Mouse (Mus musculus) left cerebral cortex, postnatal 10 days (tissue): Measurements from ENCODE around the gene Zfp994. TPM values are rescaled to one million over a fixed set of nuclear protein-coding genes. Genes with fewer than 3 reads are reported as not detected.
"Not testable (repeated sequence)": the region's sequence is repeated elsewhere in the genome, so short reads cannot be mapped to it uniquely, and the experiment has no call there.

Experiments
- DNase-seq, 2 experiments: peaks; one replicate each; pipeline ENCODE4 v3.0.0; 2021 to 2022; ENCODE audit warnings: low spot score in 2 of 2, mixed read lengths in 1 of 2; ENCODE audit errors: extremely low spot score in 1 of 2
- intact Hi-C: fragments of 180-260 bp; cut with DNase I; formaldehyde crosslinking; loops from one replicate; pipeline ENCODE4 v1.15.1; 2025
- total RNA-seq, 2 experiments: library from RNA; stranded (reverse); gene quantifications; 2 replicates each; pipeline ENCODE4 v1.2.3; 2021

The Zfp994 gene
- total RNA-seq = 1 to 10 TPM; 5.4 TPM

- peak; percentile 95 to 99 for DNase-seq
- intact Hi-C loops = not testable (repeated sequence)
Observed at GRCm38 (mm10) chr17:22225422-22226012, at the start of gene Zfp994. Zfp994 (minus strand) TSS chr17:22225616.

- intact Hi-C loops = not testable (repeated sequence)
- peak in 1 of 2 experiments; percentile 12 for DNase-seq
Observed at GRCm38 (mm10) chr17:22230701-22231100, 5.3 kb upstream of the Zfp994 start.

- intact Hi-C loops = not testable (repeated sequence)
- peak in 1 of 2 experiments; percentile 16 for DNase-seq
Observed at GRCm38 (mm10) chr17:22225015-22225414, 401 bp downstream of the Zfp994 start.

GRCm38 (mm10) chr17:22165722-22166294, 59.6 kb downstream of the Zfp994 start, which contains the start of gene Zfp947:
Zfp947 (minus strand) TSS chr17:22166190.
- intact Hi-C loops = not testable (repeated sequence)
- DNase-seq = peak; percentile 1 to 35

- DNase-seq, intact Hi-C loops: not testable (repeated sequence)
Observed at GRCm38 (mm10) chr17:22165304-22165703, 60.1 kb downstream of the Zfp994 start.

GRCm38 (mm10) chr17:22153951-22154350, 71.5 kb downstream of the Zfp994 start:
- intact Hi-C loops, DNase-seq: not testable (repeated sequence)

Other genes with a start within 250 kb of the Zfp994 start
- under 1 TPM; 0.41 to 0.57 TPM for gene Zfp947, start 59.4 kb downstream of the Zfp994 start, total RNA-seq
- 10 to 100 TPM; 10.7 to 12.3 TPM for gene CT030661.1, start 89.2 kb upstream of the Zfp994 start, total RNA-seq
- 1 to 10 TPM; 8.6 to 9.5 TPM for gene Zfp944, start 135.8 kb upstream of the Zfp994 start, total RNA-seq
- gene Zfp758, start 135.8 kb upstream of the Zfp994 start, total RNA-seq = 1 to 10 TPM; 7.3 to 8.9 TPM
- gene Zfp946, start 198.6 kb upstream of the Zfp994 start, total RNA-seq = 10 to 100 TPM; 12.5 to 13.1 TPM